Mouse (Mus musculus): Measurements from ENCODE around the gene Sord. TPM values are rescaled to one million over a fixed set of nuclear protein-coding genes. Genes with fewer than 3 reads are reported as not detected.

Gene Sord
- polyA plus RNA-seq, 1 experiment from 2014 or later, result 27.1 TPM

DNA sequence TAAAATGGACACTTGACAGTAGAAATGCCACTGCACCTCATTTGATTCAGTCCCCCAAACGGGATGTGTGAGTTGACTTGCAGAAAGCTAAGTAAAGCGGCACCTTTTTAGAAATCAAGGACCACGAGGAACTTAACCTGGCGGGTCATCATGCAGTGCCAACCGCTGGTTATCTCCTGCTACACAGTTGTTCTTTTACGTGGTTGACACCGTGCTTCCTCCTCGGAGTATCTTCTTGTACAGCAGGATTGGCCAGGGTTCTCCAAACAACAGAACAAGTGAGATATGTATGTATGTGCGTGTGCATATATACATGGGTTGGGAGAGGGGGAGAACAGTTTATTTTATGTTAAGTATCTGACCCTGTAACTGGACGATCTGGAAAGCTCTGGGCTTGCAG, 13.2 kb downstream of the Sord start:
- DNase-seq (ENCODE audit: low spot score) (no peak), ATAC-seq (ENCODE audit: low read depth) (no peak)
- no peaks in the 10 kb centered on the region for H3K36me3 ChIP-seq (ENCODE audit: control insufficient read depth, insufficient read depth, low read length)
- no peaks in the 10 kb centered on the region for H3K9me3 ChIP-seq (ENCODE audit: control insufficient read depth, low read length)
- no peaks in the 10 kb centered on the region for H3K27me3 ChIP-seq (replicated peaks; ENCODE audit: control insufficient read depth, insufficient read depth, low read length)
- H3K4me1 ChIP-seq (ENCODE audit: control insufficient read depth, insufficient read depth, low read length), result no peaks in the 10 kb centered on the region
- H3K4me3 ChIP-seq (ENCODE audit: low read depth, low read length), result no peak overlapping the region
- no peak overlapping the region for H3K4me2 ChIP-seq (ENCODE audit: low read depth, low read length)
- H3K27ac ChIP-seq (replicated peaks; ENCODE audit: low read depth, low read length), result no peak overlapping the region
- H3K9ac ChIP-seq (ENCODE audit: low read depth, low read length), result no peak overlapping the region
- WGBS, result 85% methylated on average over 10 of the region's 10 CpGs

- Histone ChIP-seq H3K9me3 (ENCODE audit: control insufficient read depth, low read length) (no peaks in the 10 kb centered on the region), H3K27me3 (replicated peaks; ENCODE audit: control insufficient read depth, insufficient read depth, low read length) (no peaks in the 10 kb centered on the region), H3K4me1 (ENCODE audit: control insufficient read depth, insufficient read depth, low read length) (no peaks in the 10 kb centered on the region), H3K4me2 (ENCODE audit: low read depth, low read length) (no peak overlapping the region), H3K4me3 (ENCODE audit: low read depth, low read length) (no peak overlapping the region), H3K27ac (replicated peaks; ENCODE audit: low read depth, low read length) (no peak overlapping the region), H3K9ac (ENCODE audit: low read depth, low read length) (no peak overlapping the region), H3K36me3 (ENCODE audit: control insufficient read depth, insufficient read depth, low read length) (no peaks in the 10 kb centered on the region)
- 92% methylated on average over 5 of the region's 5 CpGs for WGBS
- no peak for DNase-seq (ENCODE audit: low spot score)
- no peak for ATAC-seq (ENCODE audit: low read depth)
Observed at GRCm38 (mm10) chr2:122255997-122256396, 21.4 kb downstream of the Sord start.

DNA sequence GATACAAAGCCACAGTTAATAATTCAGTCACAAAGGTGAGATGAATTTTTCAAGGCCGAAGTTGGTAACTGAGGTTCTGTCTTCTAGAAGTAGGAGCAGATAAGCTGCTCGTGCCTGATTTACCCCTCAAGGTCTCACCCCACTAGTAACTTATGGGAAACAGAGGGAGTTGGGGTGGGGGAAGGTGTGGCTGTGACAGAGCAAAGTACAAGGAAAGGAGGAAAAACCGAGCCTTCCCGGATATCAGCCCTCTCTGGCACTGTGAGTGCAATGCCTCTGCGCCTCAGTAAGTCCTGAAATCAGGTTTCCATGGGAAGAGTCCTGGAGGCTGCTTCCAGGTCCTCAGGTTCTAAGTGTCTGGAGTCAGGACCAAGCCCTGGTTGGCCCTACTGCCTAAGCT, 26.2 kb downstream of the Sord start:
- H3K4me3 ChIP-seq (ENCODE audit: low read depth, low read length), result no peak overlapping the region
- H3K27me3 ChIP-seq (replicated peaks; ENCODE audit: control insufficient read depth, insufficient read depth, low read length), result no peaks in the 10 kb centered on the region
- no peak for DNase-seq (ENCODE audit: low spot score)
- H3K9me3 ChIP-seq (ENCODE audit: control insufficient read depth, low read length), result no peaks in the 10 kb centered on the region
- H3K36me3 ChIP-seq (ENCODE audit: control insufficient read depth, insufficient read depth, low read length), result no peaks in the 10 kb centered on the region
- WGBS, result 82% methylated on average over 5 of the region's 5 CpGs
- H3K4me2 ChIP-seq (ENCODE audit: low read depth, low read length), result no peak overlapping the region
- no peak for ATAC-seq (ENCODE audit: low read depth)
- no peaks in the 10 kb centered on the region for H3K4me1 ChIP-seq (ENCODE audit: control insufficient read depth, insufficient read depth, low read length)
- no peak overlapping the region for H3K27ac ChIP-seq (replicated peaks; ENCODE audit: low read depth, low read length)
- H3K9ac ChIP-seq (ENCODE audit: low read depth, low read length), result no peak overlapping the region

DNA sequence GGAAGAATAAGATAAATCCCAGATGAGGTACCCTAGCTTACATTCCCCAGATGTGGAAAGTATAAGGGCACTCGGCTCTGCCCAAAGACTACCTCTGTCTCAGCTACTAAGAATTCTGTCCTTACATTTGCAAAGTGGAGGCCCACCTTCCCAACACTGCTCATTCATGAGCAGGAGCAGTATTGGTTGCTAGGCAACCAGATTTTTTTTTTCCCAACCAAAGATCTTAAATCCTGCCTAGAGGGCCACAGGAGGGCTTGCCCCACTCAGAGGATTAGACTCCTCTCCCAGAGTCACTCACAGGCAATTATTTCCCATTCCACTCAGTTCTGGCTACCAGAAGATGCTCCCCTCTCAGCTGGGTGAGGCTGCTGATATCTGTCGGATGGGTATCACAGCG, 30.1 kb downstream of the Sord start:
- no peak overlapping the region for H3K4me3 ChIP-seq (ENCODE audit: low read depth, low read length)
- ATAC-seq (ENCODE audit: low read depth) (peak; percentile 33; the same call in 1 of the 2 replicates), DNase-seq (ENCODE audit: low spot score) (peak; percentile 73)
- no peak overlapping the region for H3K4me2 ChIP-seq (ENCODE audit: low read depth, low read length)
- no peaks in the 10 kb centered on the region for H3K4me1 ChIP-seq (ENCODE audit: control insufficient read depth, insufficient read depth, low read length)
- H3K9me3 ChIP-seq (ENCODE audit: control insufficient read depth, low read length), result no peaks in the 10 kb centered on the region
- no peak overlapping the region for H3K9ac ChIP-seq (ENCODE audit: low read depth, low read length)
- H3K27ac ChIP-seq (replicated peaks; ENCODE audit: low read depth, low read length), result no peak overlapping the region
- 62% methylated on average over 3 of the region's 3 CpGs for WGBS
- no peaks in the 10 kb centered on the region for H3K27me3 ChIP-seq (replicated peaks; ENCODE audit: control insufficient read depth, insufficient read depth, low read length)
- no peaks in the 10 kb centered on the region for H3K36me3 ChIP-seq (ENCODE audit: control insufficient read depth, insufficient read depth, low read length)

GRCm38 (mm10) chr2:122266407-122267193, 32.1 kb downstream of the Sord start:
- H3K27me3 ChIP-seq (replicated peaks; ENCODE audit: control insufficient read depth, insufficient read depth, low read length), result no peaks in the 10 kb centered on the region
- no peaks in the 10 kb centered on the region for H3K9me3 ChIP-seq (ENCODE audit: control insufficient read depth, low read length)
- no peaks in the 10 kb centered on the region for H3K4me1 ChIP-seq (ENCODE audit: control insufficient read depth, insufficient read depth, low read length)

GRCm38 (mm10) chr2:122278769-122279168, 44.2 kb downstream of the Sord start:
- ATAC-seq (ENCODE audit: low read depth), result no peak
- H3K27ac ChIP-seq (replicated peaks; ENCODE audit: low read depth, low read length), result no peak overlapping the region
- no peaks in the 10 kb centered on the region for H3K9me3 ChIP-seq (ENCODE audit: control insufficient read depth, low read length)
- no peak for DNase-seq (ENCODE audit: low spot score)
- no peaks in the 10 kb centered on the region for H3K36me3 ChIP-seq (ENCODE audit: control insufficient read depth, insufficient read depth, low read length)
- no peak overlapping the region for H3K4me3 ChIP-seq (ENCODE audit: low read depth, low read length)
- WGBS, result 76% methylated on average over 3 of the region's 3 CpGs
- H3K27me3 ChIP-seq (replicated peaks; ENCODE audit: control insufficient read depth, insufficient read depth, low read length), result no peaks in the 10 kb centered on the region
- H3K9ac ChIP-seq (ENCODE audit: low read depth, low read length), result no peak overlapping the region
- H3K4me2 ChIP-seq (ENCODE audit: low read depth, low read length), result no peak overlapping the region
- H3K4me1 ChIP-seq (ENCODE audit: control insufficient read depth, insufficient read depth, low read length), result no peaks in the 10 kb centered on the region

More at GRCm38 (mm10) chr2:122266407-122267193, 32.1 kb downstream of the Sord start:
- Histone ChIP-seq H3K4me3 (ENCODE audit: low read depth, low read length) (no peak overlapping the region), H3K36me3 (ENCODE audit: control insufficient read depth, insufficient read depth, low read length) (no peaks in the 10 kb centered on the region), H3K4me2 (ENCODE audit: low read depth, low read length) (no peak overlapping the region), H3K27ac (replicated peaks; ENCODE audit: low read depth, low read length) (no peak overlapping the region), H3K9ac (ENCODE audit: low read depth, low read length) (no peak overlapping the region)
- DNase-seq (ENCODE audit: low spot score), result no peak
- 89% methylated on average over 7 of the region's 7 CpGs for WGBS
- ATAC-seq (ENCODE audit: low read depth), result no peak

- WGBS, result 86% methylated on average over 9 of the region's 9 CpGs
- Histone ChIP-seq H3K4me1 (ENCODE audit: control insufficient read depth, insufficient read depth, low read length) (no peaks in the 10 kb centered on the region), H3K27me3 (replicated peaks; ENCODE audit: control insufficient read depth, insufficient read depth, low read length) (no peaks in the 10 kb centered on the region), H3K36me3 (ENCODE audit: control insufficient read depth, insufficient read depth, low read length) (no peaks in the 10 kb centered on the region), H3K27ac (replicated peaks; ENCODE audit: low read depth, low read length) (no peak overlapping the region), H3K9ac (ENCODE audit: low read depth, low read length) (no peak overlapping the region), H3K4me3 (ENCODE audit: low read depth, low read length) (no peak overlapping the region), H3K4me2 (ENCODE audit: low read depth, low read length) (no peak overlapping the region), H3K9me3 (ENCODE audit: control insufficient read depth, low read length) (no peaks in the 10 kb centered on the region)
- DNase-seq (ENCODE audit: low spot score) (no peak), ATAC-seq (ENCODE audit: low read depth) (no peak)
Observed at GRCm38 (mm10) chr2:122284091-122284490, 49.5 kb downstream of the Sord start.

DNA sequence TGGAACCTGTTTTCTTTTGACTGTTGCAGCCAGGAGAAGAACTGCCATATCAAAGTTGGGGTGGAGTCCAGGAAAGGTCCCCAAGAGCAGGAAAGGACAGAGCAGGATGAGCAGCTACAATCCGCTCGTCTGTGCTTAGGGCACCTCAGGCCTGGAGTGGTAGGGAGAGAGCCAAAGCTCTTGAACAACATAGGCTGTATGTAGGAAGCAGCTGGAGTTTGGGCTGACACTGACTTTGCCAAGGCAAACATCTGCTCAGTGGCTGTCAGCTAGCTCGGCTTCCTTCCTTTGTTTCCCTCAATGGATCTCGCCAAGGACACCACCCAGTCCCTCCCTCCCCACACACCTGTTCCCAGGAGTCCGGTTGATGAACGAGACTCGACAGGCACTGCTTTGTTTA, 51.6 kb downstream of the Sord start:
- DNase-seq (ENCODE audit: low spot score), result peak; percentile 38
- Histone ChIP-seq H3K36me3 (ENCODE audit: control insufficient read depth, insufficient read depth, low read length) (no peaks in the 10 kb centered on the region), H3K27me3 (replicated peaks; ENCODE audit: control insufficient read depth, insufficient read depth, low read length) (no peaks in the 10 kb centered on the region), H3K27ac (replicated peaks; ENCODE audit: low read depth, low read length) (no peak overlapping the region), H3K9ac (ENCODE audit: low read depth, low read length) (no peak overlapping the region), H3K4me2 (ENCODE audit: low read depth, low read length) (no peak overlapping the region), H3K4me1 (ENCODE audit: control insufficient read depth, insufficient read depth, low read length) (no peaks in the 10 kb centered on the region), H3K4me3 (ENCODE audit: low read depth, low read length) (no peak overlapping the region), H3K9me3 (ENCODE audit: control insufficient read depth, low read length) (no peaks in the 10 kb centered on the region)
- 56% methylated on average over 7 of the region's 7 CpGs for WGBS
- no peak for ATAC-seq (ENCODE audit: low read depth)

- H3K36me3 ChIP-seq (ENCODE audit: control insufficient read depth, insufficient read depth, low read length), result no peaks in the 10 kb centered on the region
- 6% methylated on average over 7 of the region's 7 CpGs for WGBS
- no peak for DNase-seq (ENCODE audit: low spot score)
Observed at GRCm38 (mm10) chr2:122294916-122295315, 60.4 kb downstream of the Sord start.

More at GRCm38 (mm10) chr2:122294916-122295315, 60.4 kb downstream of the Sord start:
- H3K9ac ChIP-seq (ENCODE audit: low read depth, low read length), result no peak overlapping the region
- ATAC-seq (ENCODE audit: low read depth), result no peak
- no peak overlapping the region for H3K4me2 ChIP-seq (ENCODE audit: low read depth, low read length)
- no peak overlapping the region for H3K27ac ChIP-seq (replicated peaks; ENCODE audit: low read depth, low read length)
- H3K27me3 ChIP-seq (replicated peaks; ENCODE audit: control insufficient read depth, insufficient read depth, low read length), result peaks cover 65% of the 10 kb centered on the region
- H3K4me3 ChIP-seq (ENCODE audit: low read depth, low read length), result no peak overlapping the region
- H3K4me1 ChIP-seq (ENCODE audit: control insufficient read depth, insufficient read depth, low read length), result no peaks in the 10 kb centered on the region
- H3K9me3 ChIP-seq (ENCODE audit: control insufficient read depth, low read length), result no peaks in the 10 kb centered on the region

All from embryonic facial prominence, embryonic 14.5 days (tissue).